7 mouse cellular contexts compared by ENCODE assay signal in genomic region chr11:120485251-120485650, GRCm38 (mm10). TPM values are rescaled to one million over a fixed set of nuclear protein-coding genes. Genes with fewer than 3 reads are reported as not detected.
DNase-seq lines count a peak whose midpoint lies in the region; ATAC-seq and TF ChIP-seq lines count a peak whose summit lies in the region.

No protein-coding gene starts in this region.

- TF ChIP-seq CTCF in C2C12 (IDR thresholded peaks at IDR 0.05; ENCODE audit: control insufficient read depth, insufficient read depth, insufficient read length) (no peak), CH12.LX (conservative IDR thresholded peaks at IDR 0.05 in 1 of 2, IDR thresholded peaks at IDR 0.05 in 1 of 2; ENCODE audit: low read depth in 2 of 2, low read length in 2 of 2) (no peak)

- H3ac ChIP-seq in C2C12 (ENCODE audit: control insufficient read depth, insufficient read length, low read depth), result peak overlapping the region; percentile 98

- H3K9me3 ChIP-seq in CH12.LX (replicated peaks; ENCODE audit: low read length), result no peaks in the 10 kb centered on the region
- H3K9me3 ChIP-seq in hindbrain, embryonic 13.5 days, result no peaks in the 10 kb centered on the region
- no peaks in the 10 kb centered on the region for H3K9me3 ChIP-seq in liver, embryonic 12.5 days (replicated peaks)

- no peak for DNase-seq in CH12.LX (ENCODE audit: extremely low read depth)
- no peak for DNase-seq in frontal cortex, postnatal 10 days (ENCODE audit: low spot score in 2 of 2)
- DNase-seq in B cell, adult 2 months, result no peak
- DNase-seq in layer of hippocampus, adult 9-10 months (ENCODE audit: low spot score), result no peak

- dilution Hi-C loops in CH12.LX (cut with MboI; ENCODE audit: extremely low pct_ligation_motif_present, extremely low pct_unique_long_range_greater_than_20kb, low sequenced_read_pairs), result no loop called here

- no peaks in the 10 kb centered on the region for H3K27me3 ChIP-seq in C2C12 (ENCODE audit: control insufficient read depth, insufficient read depth, insufficient read length)
- no peaks in the 10 kb centered on the region for H3K27me3 ChIP-seq in CH12.LX (replicated peaks)
- no peaks in the 10 kb centered on the region for H3K27me3 ChIP-seq in hindbrain, embryonic 13.5 days
- no peaks in the 10 kb centered on the region for H3K27me3 ChIP-seq in liver, embryonic 12.5 days (replicated peaks)

- ATAC-seq in hindbrain, embryonic 13.5 days (ENCODE audit: low FRiP score), result no peak
- no peak for ATAC-seq in liver, embryonic 12.5 days

- H3K4me3 ChIP-seq in C2C12 (ENCODE audit: insufficient read depth, poor library complexity, severe bottlenecking) (peak overlapping the region; percentile 100), CH12.LX (replicated peaks in 1 of 3; ENCODE audit: low read depth in 2 of 3, low read length in 2 of 3, poor library complexity in 1 of 3) (peak overlapping the region; percentile 71 to 100 (median 85))
- H3K4me3 ChIP-seq in hindbrain, embryonic 13.5 days, result peak overlapping the region; percentile 99
- H3K4me3 ChIP-seq in liver, embryonic 12.5 days, result peak overlapping the region; percentile 95

- no peak for TF ChIP-seq POLR2A in CH12.LX (IDR thresholded peaks at IDR 0.05; ENCODE audit: low read depth, low read length)

- H3K9ac ChIP-seq in CH12.LX (ENCODE audit: insufficient read depth, low read depth), result peak overlapping the region; percentile 72
- peak overlapping the region; percentile 91 for H3K9ac ChIP-seq in hindbrain, embryonic 13.5 days
- H3K9ac ChIP-seq in liver, embryonic 12.5 days, result peak overlapping the region; percentile 93

- H3K4me2 ChIP-seq in CH12.LX (ENCODE audit: insufficient read depth, low read depth, poor library complexity, severe bottlenecking), result peak overlapping the region; percentile 89
- H3K4me2 ChIP-seq in hindbrain, embryonic 13.5 days, result peak overlapping the region; percentile 96
- H3K4me2 ChIP-seq in liver, embryonic 12.5 days, result peak overlapping the region; percentile 90

- H3K4me1 ChIP-seq in CH12.LX (ENCODE audit: control insufficient read depth in 1 of 2, insufficient read depth in 2 of 2), result peaks cover 8 to 31% of the 10 kb centered on the region in 2 experiments
- H3K4me1 ChIP-seq in hindbrain, embryonic 13.5 days (replicated peaks), result peaks cover 29% of the 10 kb centered on the region
- peaks cover 73% of the 10 kb centered on the region for H3K4me1 ChIP-seq in liver, embryonic 12.5 days

- no peak for TF ChIP-seq RAD21 in CH12.LX (IDR thresholded peaks at IDR 0.05; ENCODE audit: low read depth, low read length)

- no peak for TF ChIP-seq EP300 in CH12.LX (IDR thresholded peaks at IDR 0.05; ENCODE audit: low read length)

- no peak overlapping the region for H3K27ac ChIP-seq in CH12.LX (ENCODE audit: insufficient read depth, low read depth)
- H3K27ac ChIP-seq in hindbrain, embryonic 13.5 days, result peak overlapping the region; percentile 95
- peak overlapping the region; percentile 80 for H3K27ac ChIP-seq in liver, embryonic 12.5 days

- 10% methylated on average over 10 of the region's 10 CpGs for WGBS in hindbrain, embryonic 13.5 days
- WGBS in liver, embryonic 12.5 days (ENCODE audit: insufficient replicate concordance), result 5% methylated on average over 10 of the region's 10 CpGs

- peaks cover 26% of the 10 kb centered on the region for H3K79me3 ChIP-seq in C2C12 (ENCODE audit: low read depth)

- H3K36me3 ChIP-seq in C2C12 (ENCODE audit: control insufficient read depth, insufficient read depth) (peaks cover 79% of the 10 kb centered on the region), CH12.LX (replicated peaks in 1 of 2; ENCODE audit: control insufficient read depth in 1 of 2, insufficient read depth in 1 of 2, low read length in 1 of 2) (peaks cover 64 to 83% of the 10 kb centered on the region in 2 experiments)
- peaks cover 70% of the 10 kb centered on the region for H3K36me3 ChIP-seq in hindbrain, embryonic 13.5 days
- peaks cover 79% of the 10 kb centered on the region for H3K36me3 ChIP-seq in liver, embryonic 12.5 days

- H3K79me2 ChIP-seq in C2C12 (ENCODE audit: control insufficient read depth, insufficient read depth) (peaks cover 38% of the 10 kb centered on the region), CH12.LX (replicated peaks; ENCODE audit: control insufficient read depth, extremely low read depth, insufficient read depth, poor library complexity, severe bottlenecking) (peaks cover 26% of the 10 kb centered on the region)

- in situ Hi-C loops in CH12.LX (cut with MboI; ENCODE audit: low pct_ligation_motif_present, low pct_unique_long_range_greater_than_20kb, low sequenced_read_pairs), result loop anchor here (5.0 kb wide), 1 partner anchor 77 kb away; no protein-coding TSS in a partner anchor

TF ChIP-seq in C2C12, 6 proteins besides CTCF, POLR2A, EP300 and RAD21:
- TF ChIP-seq MAX (IDR thresholded peaks at IDR 0.05), result no peak
- TF ChIP-seq CEBPB (IDR thresholded peaks at IDR 0.05; ENCODE audit: low read depth), result no peak
- TF ChIP-seq MYOD1 (IDR thresholded peaks at IDR 0.05; ENCODE audit: control insufficient read depth, insufficient read length, low read depth), result no peak
- TF ChIP-seq USF1 (IDR thresholded peaks at IDR 0.05; ENCODE audit: low read depth), result no peak
- TF ChIP-seq FOSL1 (IDR thresholded peaks at IDR 0.05; ENCODE audit: insufficient read depth, low read length, poor library complexity, severe bottlenecking), result no peak
- no peak for TF ChIP-seq MYOG (IDR thresholded peaks at IDR 0.05; ENCODE audit: control insufficient read depth, extremely low read depth, insufficient read length)

TF ChIP-seq in CH12.LX, 34 proteins besides CTCF, POLR2A, EP300 and RAD21:
- no peak for TF ChIP-seq ZMIZ1 (IDR thresholded peaks at IDR 0.05; ENCODE audit: low read depth, low read length)
- TF ChIP-seq TBP (conservative IDR thresholded peaks at IDR 0.05; ENCODE audit: low read depth, low read length), result no peak
- TF ChIP-seq MAFK (IDR thresholded peaks at IDR 0.05; ENCODE audit: insufficient replicate concordance, low read length), result no peak
- TF ChIP-seq NRF1 (IDR thresholded peaks at IDR 0.05; ENCODE audit: low read depth, low read length), result no peak
- no peak for TF ChIP-seq E2F4 (IDR thresholded peaks at IDR 0.05; ENCODE audit: insufficient replicate concordance, low read depth, low read length)
- TF ChIP-seq ZC3H11A (IDR thresholded peaks at IDR 0.05; ENCODE audit: low read depth, low read length), result no peak
- no peak for TF ChIP-seq UBTF (IDR thresholded peaks at IDR 0.05; ENCODE audit: low read depth, low read length)
- TF ChIP-seq SMC3 (IDR thresholded peaks at IDR 0.05; ENCODE audit: low read depth, low read length), result no peak
- no peak for TF ChIP-seq PAX5 (IDR thresholded peaks at IDR 0.05; ENCODE audit: low read length)
- no peak for TF ChIP-seq IRF4 (IDR thresholded peaks at IDR 0.05; ENCODE audit: low read depth, low read length)
- no peak for TF ChIP-seq MYC (IDR thresholded peaks at IDR 0.05; ENCODE audit: low read depth, low read length)
- no peak for TF ChIP-seq ZNF384 (IDR thresholded peaks at IDR 0.05; ENCODE audit: low read depth, low read length)
- TF ChIP-seq POLR2AphosphoS2 (IDR thresholded peaks at IDR 0.05; ENCODE audit: low read depth, low read length), result no peak
- TF ChIP-seq USF2 (conservative IDR thresholded peaks at IDR 0.05; ENCODE audit: low read depth, low read length), result no peak
- no peak for TF ChIP-seq GABPA (IDR thresholded peaks at IDR 0.05; ENCODE audit: insufficient replicate concordance, low read depth, low read length)
- TF ChIP-seq BHLHE40 (IDR thresholded peaks at IDR 0.05; ENCODE audit: low read depth, low read length), result no peak
- no peak for TF ChIP-seq HCFC1 (IDR thresholded peaks at IDR 0.05; ENCODE audit: low read depth, low read length)
- no peak for TF ChIP-seq SIN3A (IDR thresholded peaks at IDR 0.05; ENCODE audit: low read length)
TF ChIP-seq in CH12.LX: peak in this region for 0.

RNA-seq across cellular contexts. Expression of gene Mrpl12, which starts 0.8 kb away (rescaled TPM):
- polyA plus RNA-seq in C2C12 (2012; fragmentation: generic; extraction: Trizol), result 338 TPM
- total RNA-seq in CH12.LX (2012; rRNA removed), result 267 and 336 TPM in 2 replicates
- total RNA-seq in CH12.LX (2014; rRNA removed), result 47.5 and 60.3 TPM in 2 replicates
- polyA plus RNA-seq in CH12.LX (2012; ENCODE audit: insufficient read length, low read depth), result 341 and 363 TPM in 2 replicates
- polyA plus RNA-seq in hindbrain, embryonic 13.5 days (2015; fragmentation: Nextera tagmentation; extraction: Ambion mirVana), result 108 TPM in 2 replicates
- 161 and 166 TPM in 2 replicates for polyA plus RNA-seq in liver, embryonic 12.5 days (2016; fragmentation: Nextera tagmentation; extraction: Ambion mirVana)

RNA-seq across cellular contexts. Expression of gene Slc25a10, which starts 6.4 kb away (rescaled TPM):
- polyA plus RNA-seq in C2C12 (2012; fragmentation: generic; extraction: Trizol), result 154 TPM
- total RNA-seq in CH12.LX (2012; rRNA removed), result 32.9 and 48.5 TPM in 2 replicates
- 29.5 and 34.6 TPM in 2 replicates for total RNA-seq in CH12.LX (2014; rRNA removed)
- 43.4 and 45.9 TPM in 2 replicates for polyA plus RNA-seq in CH12.LX (2012; ENCODE audit: insufficient read length, low read depth)
- polyA plus RNA-seq in hindbrain, embryonic 13.5 days (2015; fragmentation: Nextera tagmentation; extraction: Ambion mirVana), result 32.0 and 32.8 TPM in 2 replicates
- polyA plus RNA-seq in liver, embryonic 12.5 days (2016; fragmentation: Nextera tagmentation; extraction: Ambion mirVana), result 47.0 and 54.9 TPM in 2 replicates

RNA-seq across cellular contexts. Expression of gene Arl16, which starts 17.8 kb away (rescaled TPM):
- polyA plus RNA-seq in C2C12 (2012; fragmentation: generic; extraction: Trizol) (26.4 TPM), CH12.LX (2012; ENCODE audit: insufficient read length, low read depth) (19.8 and 22.8 TPM in 2 replicates)
- total RNA-seq in CH12.LX (2012; rRNA removed) (24.8 and 26.1 TPM in 2 replicates), CH12.LX (2014; rRNA removed) (34.6 and 42.6 TPM in 2 replicates)
- 58.9 and 63.2 TPM in 2 replicates for polyA plus RNA-seq in hindbrain, embryonic 13.5 days (2015; fragmentation: Nextera tagmentation; extraction: Ambion mirVana)
- polyA plus RNA-seq in liver, embryonic 12.5 days (2016; fragmentation: Nextera tagmentation; extraction: Ambion mirVana), result 22.3 and 24.2 TPM in 2 replicates

RNA-seq across cellular contexts. Expression of gene Ccdc137, which starts 27.3 kb away (rescaled TPM):
- 24.6 TPM for polyA plus RNA-seq in C2C12 (2012; fragmentation: generic; extraction: Trizol)
- total RNA-seq in CH12.LX (2012; rRNA removed), result 30.1 and 43.9 TPM in 2 replicates
- 54.6 and 61.1 TPM in 2 replicates for total RNA-seq in CH12.LX (2014; rRNA removed)
- polyA plus RNA-seq in CH12.LX (2012; ENCODE audit: insufficient read length, low read depth), result 70.4 and 104 TPM in 2 replicates
- 26.3 and 27.3 TPM in 2 replicates for polyA plus RNA-seq in hindbrain, embryonic 13.5 days (2015; fragmentation: Nextera tagmentation; extraction: Ambion mirVana)
- 31.3 and 32.3 TPM in 2 replicates for polyA plus RNA-seq in liver, embryonic 12.5 days (2016; fragmentation: Nextera tagmentation; extraction: Ambion mirVana)

RNA-seq across cellular contexts. Expression of gene Oxld1, which starts 27.4 kb away (rescaled TPM):
- polyA plus RNA-seq in C2C12 (2012; fragmentation: generic; extraction: Trizol) (7.5 TPM), CH12.LX (2012; ENCODE audit: insufficient read length, low read depth) (10.4 and 12.2 TPM in 2 replicates)
- total RNA-seq in CH12.LX (2012; rRNA removed) (18.7 and 31.4 TPM in 2 replicates), CH12.LX (2014; rRNA removed) (17.6 and 20.3 TPM in 2 replicates)
- 10.5 and 10.6 TPM in 2 replicates for polyA plus RNA-seq in hindbrain, embryonic 13.5 days (2015; fragmentation: Nextera tagmentation; extraction: Ambion mirVana)
- polyA plus RNA-seq in liver, embryonic 12.5 days (2016; fragmentation: Nextera tagmentation; extraction: Ambion mirVana), result 8.1 and 9.6 TPM in 2 replicates
